Mouse (Mus musculus) urinary bladder, adult 2 months (tissue): ENCODE data around the gene Ttc6. TPM values are rescaled to one million over a fixed set of nuclear protein-coding genes. Genes with fewer than 3 reads are reported as not detected.
A peak's percentile ranks its signal among the peaks of the same experiment; 100 is the strongest.

Source experiments
- DNase-seq: peaks from one replicate; pipeline ENCODE4 v3.0.0; 2022; ENCODE audit warnings: low spot score
- polyA plus RNA-seq: library from polyadenylated mRNA; depleted of rRNA; stranded (reverse); fragments of >200 nt; gene quantifications from 2 replicates; pipeline ENCODE4 v1.2.3, GENCODE M21; 2012

The Ttc6 gene
- polyA plus RNA-seq, 1 experiment = 11.9 TPM

DNA sequence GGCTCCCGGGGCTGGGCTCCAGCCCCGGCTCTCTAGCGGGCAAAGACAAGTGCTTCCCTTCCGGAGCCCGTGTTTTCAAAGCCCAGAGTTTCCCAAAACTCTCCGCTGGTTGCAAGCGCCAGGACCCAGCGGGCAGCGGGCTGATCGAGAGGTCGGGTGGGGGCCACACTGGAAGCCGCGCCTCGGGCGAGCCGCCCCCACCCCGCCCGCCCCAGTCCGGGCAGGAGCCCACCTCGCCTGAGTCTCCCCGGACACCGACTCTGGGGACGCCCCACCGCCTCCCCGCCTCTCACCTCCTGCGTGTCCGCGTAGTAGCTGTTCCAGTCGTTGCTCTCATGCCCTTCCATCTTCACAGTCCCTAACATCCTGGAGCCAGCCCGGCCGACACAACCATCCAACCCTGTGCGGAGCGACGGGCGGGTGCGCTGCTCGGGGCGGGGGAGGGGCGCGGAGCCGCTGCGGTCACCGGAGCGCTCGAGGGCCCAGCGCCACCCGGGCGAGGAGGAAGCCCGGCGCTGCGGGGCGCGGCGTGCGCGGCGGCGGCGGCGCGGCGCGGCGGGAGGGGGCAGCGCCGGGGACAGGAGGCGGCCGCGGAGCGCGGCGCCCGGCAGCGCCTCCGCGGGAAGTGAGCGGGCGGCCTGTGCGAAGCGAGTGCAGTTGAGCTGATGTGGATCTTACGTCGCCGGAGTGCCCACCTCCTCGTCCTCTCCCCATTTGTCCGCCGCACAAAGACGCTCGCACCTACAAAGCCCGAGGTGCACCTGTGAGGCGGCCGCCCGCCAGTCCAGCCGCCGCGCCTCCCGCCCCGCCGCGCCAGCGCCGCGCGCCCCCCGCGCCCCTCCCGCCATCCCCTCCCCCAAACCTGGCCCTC is 18.3 kb upstream of the Ttc6 start:
- DNase-seq = peak; percentile 62

DNA sequence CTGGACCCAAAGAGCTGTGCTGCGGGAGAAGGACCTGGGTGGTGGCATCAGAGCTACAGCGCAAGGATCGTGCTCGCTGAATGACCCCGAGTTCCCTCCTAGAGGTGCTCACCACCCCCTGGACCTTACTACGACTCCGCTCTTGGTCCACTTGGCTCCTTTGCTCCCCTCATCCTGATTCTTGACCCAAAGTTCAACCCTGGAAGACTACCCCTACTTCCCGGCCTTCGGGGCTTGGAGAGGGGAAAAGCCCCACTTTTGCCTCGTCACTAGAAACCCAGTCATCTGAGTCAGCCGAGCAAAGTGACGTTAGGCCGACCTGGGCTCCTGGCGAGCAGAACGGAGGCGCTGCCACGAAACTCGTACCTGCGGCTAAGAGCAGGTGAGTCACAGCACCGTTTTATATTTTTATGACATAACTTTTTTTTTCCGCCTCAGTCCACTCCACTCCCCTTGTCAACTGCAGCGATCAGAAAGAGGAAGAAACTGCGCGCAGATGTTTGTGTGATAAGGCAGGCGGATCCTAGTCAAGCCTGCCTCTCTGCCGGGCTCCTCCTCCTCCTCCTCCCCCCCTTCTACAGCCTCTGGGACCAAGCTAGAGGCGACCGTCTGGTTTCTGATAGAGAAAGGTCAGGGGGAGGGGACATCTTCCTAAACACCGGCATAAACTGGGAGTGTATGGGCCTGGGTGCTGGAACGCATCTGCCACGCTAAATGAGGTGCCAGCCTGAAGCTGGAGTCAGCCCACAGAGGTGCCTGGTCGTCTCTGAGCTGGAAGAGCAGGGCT is 17.3 kb upstream of the Ttc6 start, which contains the start of gene Foxa1:
TSS of gene Foxa1 (minus strand) at position 502 of the 787 bp plus-strand sequence.
- peak; percentile 53 for DNase-seq

DNA sequence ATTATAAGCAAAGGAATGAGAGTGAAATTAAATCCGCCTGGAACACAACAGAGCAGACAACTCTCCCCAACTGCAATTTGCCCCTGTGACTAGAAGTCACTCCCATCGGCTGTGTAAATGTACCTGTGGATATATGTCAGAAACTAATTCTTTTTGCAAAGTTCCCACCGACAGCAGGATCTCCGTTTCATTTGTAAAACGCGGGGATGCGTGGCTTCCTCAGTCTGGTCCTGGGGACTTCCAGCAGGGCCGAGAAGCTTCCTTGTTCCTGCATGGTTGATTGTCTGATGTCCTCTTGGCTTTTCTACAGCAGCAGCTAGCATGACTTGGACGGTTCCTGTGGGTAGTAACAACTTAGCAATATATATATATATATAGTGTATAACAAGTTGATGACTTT is 16.0 kb upstream of the Ttc6 start:
- DNase-seq = no peak

DNA sequence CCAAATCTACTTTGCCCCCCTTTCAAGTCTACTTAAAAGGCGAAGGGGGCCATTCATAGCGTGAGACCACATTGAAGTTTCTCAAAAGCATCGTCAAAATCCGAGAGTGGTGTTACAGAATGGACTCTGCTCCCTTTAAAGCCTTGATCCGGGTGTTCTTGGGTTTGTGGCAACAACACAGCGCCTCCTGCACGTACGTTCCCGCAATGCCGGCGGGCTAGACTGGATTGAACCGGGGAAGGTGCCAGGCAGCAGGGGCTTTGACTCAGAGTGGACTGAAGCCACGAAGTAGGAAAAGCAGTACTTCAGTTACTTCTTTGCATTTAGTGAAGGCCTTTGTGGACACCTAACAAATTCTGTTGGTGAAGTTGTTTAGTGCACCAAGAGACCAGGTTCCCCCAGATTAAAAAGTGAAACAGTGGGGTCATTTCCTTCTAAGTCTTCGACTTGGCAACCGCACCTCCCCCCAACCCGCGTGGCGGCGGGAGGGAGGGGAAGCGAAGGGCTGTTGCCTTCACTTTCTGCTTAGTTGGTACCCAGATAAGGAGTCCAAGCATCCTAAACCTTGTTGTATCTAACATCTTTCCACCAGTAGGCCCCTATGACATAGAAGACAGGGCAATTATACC is 15.4 kb upstream of the Ttc6 start:
- no peak for DNase-seq

DNA sequence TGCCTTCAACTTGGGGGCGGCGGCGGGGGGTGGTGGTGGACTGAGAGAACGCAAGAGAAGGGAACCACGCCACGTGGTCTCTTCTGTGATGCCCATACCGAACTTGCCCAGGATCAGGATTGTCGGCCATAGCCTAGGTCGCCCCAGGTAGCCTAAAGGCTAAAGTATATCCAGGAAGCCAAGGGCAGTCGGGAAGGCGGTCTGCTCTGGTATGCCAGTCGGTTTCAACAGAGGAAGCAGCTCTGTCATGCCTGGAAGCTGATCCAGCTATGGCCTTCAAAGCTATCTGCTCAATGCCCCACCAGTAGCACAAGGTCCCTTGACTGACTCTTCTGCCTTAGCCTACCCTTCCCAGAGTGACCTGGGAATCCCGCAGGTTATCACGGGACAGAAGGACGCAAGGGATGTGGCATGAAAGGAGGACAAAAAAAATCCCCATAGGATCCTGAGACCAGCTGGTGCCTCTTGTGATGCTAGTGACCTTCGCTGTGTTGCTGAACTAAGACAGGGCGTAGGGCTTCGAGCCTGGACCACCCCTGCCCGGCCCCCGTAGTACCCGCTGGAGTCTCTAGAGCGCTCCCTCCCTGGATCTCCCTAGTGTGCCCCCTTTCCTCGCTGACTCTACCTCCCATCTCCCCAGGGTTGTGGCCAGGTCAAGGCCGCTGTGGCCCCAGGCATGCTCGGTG is 14.8 kb upstream of the Ttc6 start:
- DNase-seq = no peak

DNA sequence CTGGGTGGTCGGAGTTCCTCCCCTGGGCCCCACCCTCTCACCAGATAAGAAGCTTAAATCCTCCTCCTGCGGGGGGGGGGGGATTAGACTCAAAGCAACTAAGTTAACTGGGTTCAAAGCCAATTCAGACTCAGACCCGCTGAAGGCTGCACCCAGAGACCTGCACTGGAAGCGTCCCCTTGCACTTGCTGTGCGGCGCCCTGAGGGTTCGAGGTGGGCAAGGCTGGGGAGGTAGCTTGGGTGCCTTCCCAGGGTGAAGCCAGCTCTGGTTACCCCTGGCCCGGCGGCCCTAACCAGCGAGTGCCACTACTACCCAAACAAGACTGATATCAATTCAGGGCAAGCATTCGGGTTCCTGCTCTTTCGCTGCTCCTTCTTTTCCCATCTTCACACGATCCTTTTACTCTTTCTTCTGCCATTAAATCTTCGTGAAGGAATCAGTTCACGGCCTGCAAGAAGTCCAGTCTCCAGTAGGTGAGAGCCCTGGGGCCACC is 14.2 kb upstream of the Ttc6 start:
- DNase-seq = no peak

DNA sequence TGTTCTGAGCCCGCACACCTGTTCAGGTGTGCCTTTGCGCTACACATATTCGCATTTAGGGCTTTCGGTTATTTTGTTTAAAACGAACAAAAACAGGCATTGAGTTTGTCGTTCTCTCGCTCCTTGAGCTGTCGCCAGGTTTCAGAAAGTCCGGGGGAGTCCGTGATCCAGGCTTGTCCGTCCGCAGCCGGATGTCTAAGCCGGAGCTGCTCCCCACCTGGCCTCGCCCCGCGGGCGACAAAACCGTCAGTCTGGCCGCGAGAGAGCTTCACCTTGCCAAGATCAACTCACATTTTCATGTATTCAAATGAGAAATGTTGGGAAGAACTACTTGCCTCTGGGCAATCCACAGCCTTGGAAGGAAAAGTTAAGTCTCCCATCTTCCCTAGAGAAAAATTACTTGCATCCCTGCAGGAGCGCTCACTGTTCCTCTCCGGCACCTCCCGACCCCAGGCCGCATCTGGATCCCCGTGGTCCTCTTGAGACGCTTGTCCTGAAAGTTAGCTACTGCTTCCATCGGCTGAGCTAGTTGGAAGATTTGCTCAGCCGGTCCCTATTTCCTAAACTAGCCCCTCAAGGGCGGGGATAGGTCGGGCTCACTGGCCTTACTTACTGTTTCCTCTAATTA is 13.6 kb upstream of the Ttc6 start:
- no peak for DNase-seq

DNA sequence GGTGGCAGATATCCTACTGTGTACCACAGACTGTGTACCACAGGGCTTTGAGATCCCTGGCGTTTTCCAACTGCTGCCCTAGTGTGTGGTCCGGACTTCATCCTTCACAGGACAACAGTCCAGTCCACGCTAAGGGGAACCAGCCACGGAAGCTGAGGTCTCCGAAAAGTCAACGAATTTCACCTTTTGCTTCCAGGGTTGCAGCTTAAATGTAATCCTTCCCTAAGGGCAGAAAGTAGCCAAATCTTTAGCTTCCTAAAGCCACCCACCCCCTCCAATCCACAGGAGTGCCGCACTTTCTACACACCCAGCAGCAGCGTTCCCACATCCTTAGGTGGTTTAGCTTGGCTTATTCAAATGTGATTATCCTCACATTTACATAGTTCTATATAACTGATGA is 13.0 kb upstream of the Ttc6 start:
- DNase-seq = no peak

DNA sequence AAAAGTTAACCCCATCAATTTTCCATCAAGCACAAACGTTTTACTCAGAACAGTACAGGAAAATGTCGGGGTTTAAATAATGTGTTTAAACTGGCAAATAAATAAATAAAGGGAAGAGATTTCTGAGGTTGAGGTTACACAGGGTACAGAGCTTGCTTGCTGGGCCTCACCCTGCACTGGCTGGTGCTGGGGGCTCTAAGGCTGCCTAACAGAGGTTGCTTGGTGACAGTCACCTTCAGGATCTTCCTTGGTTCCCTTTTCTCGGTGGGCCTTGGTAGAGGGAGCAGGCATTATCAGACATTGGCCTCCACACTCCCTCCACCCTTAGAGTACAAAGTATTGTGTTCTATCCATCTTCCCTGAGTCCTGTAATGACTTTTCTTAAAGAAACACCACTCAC is 11.6 kb upstream of the Ttc6 start:
- DNase-seq = no peak

DNA sequence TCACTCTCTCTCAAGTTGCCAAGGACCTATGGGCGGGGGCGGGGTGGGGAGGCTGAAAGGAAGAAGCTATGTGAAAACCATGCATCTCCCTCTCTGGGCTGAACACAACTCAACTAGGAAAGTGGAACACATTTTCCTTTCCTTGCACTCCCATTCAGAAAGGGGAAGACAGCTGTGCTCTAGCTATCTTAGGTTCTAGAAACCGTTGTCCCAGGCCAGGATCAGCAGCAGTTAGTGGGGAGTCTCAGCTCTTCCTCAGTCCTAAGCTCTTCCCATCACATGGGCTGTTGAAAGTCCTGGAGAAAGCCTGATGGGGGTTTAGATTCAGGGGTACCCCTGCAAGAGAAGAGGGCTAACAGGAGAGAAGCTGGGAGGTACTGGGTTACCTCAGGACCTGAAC is 9.8 kb upstream of the Ttc6 start:
- no peak for DNase-seq

DNA sequence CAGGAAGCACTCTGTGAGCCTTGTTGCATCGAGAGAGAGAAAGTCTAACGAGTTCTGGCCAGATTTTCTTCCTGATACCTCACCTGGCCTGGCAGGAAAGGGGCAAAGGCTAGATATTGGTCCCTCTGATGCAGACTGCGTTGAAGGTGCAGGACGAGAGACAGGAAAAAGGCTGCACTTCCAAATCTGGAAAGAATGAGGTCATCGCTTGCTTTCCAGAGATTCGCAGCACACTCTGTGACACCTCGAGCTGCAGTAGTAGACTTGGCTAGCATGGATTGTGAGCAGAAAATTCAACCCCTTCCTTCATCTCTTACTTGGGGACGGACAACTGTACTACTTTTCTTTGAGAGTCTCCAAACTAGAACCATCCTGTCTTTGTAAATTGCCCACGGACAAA is 7.9 kb downstream of the Ttc6 start:
- no peak for DNase-seq

DNA sequence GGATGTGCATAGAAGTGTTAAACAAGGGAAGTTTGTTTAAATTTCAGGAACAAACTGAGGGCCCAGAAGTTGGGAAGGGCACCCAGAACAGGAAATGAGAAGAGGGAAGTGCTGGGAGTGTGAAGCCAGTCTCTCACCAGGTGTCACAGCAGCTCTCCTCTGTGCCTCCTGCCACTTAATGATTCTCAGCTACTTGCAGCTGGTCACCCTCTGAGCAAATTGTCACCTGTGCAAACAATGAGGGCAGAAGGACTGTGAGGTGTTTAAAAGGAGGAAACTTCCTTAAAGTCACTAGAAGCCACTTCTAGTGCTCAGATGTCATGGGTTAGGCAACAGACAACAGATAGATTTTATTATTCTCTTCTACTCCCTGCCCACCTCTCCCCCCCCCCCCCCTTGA is 8.5 kb downstream of the Ttc6 start:
- DNase-seq = no peak

DNA sequence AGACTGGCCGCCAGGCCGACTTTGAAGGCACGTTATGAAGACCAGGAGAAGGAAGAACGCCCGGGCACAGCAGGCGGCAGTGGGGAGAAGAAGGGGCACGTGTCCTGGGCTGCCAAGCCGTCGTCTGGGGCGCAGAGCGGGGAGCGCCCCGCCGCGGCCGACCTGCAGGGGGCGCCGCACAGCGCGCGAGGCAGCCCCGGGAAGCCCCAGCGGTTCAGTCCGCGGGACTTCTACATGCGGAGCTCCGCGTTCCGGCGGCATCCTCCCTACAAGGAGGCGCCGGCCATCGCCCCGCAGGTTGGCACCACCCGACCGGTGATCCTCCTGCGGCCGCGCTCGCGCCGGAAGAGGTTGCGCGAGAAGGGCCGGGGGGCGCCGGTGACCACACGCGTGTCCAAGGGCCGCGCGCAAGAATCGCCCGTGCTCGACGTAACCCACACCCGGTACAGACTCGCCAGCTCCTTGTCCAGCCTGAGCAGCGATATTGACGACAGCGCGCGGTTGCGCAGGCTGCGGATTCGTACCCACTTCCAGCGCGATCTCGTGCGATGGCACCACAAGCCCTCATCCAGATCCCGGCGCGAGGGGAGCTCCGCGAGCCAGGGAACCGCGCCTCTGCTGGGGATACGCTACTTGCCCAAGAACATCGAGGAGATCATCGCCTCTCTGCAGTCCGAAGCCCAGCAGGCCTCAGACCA is 12.2 kb downstream of the Ttc6 start:
- peak; percentile 68 for DNase-seq

DNA sequence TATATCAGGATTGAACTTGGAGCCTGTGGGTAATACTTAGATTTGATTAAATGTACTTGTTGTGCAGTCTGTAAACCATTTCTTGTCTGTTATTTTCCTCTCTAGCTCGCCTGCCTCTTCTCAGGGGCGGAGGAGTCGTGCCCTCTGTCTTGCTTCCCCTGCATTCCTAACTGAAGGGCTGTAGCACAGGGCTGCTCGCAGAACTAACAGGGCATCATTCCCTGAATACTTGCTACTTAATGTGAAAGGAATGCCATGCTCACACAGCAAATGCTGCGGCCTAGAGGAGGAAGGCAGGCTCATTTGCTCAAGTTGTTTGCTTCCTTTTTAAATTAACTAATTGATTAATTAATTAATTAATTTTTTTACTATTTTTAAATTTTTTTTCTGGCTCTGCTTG is 43.7 kb downstream of the Ttc6 start:
- no peak for DNase-seq

DNA sequence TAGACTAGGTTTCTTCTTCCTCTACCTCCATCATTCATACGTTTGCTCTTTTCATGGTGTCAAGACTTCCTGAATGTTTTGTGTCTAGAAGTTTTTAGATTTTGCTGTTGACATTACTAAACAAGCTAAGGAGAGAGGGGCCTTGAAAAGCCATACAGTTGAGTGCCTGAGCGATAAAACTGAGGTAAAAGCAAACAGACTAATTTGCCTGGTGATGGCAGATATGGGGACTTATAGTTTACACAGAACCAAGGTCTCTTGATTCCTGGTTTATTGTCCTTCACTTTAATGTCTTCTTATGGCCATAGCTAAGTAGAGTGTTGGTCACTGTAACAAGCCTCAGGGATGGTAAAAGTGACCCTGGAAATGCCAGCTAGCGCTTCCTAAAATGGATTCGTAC is 51.2 kb downstream of the Ttc6 start:
- no peak for DNase-seq

DNA sequence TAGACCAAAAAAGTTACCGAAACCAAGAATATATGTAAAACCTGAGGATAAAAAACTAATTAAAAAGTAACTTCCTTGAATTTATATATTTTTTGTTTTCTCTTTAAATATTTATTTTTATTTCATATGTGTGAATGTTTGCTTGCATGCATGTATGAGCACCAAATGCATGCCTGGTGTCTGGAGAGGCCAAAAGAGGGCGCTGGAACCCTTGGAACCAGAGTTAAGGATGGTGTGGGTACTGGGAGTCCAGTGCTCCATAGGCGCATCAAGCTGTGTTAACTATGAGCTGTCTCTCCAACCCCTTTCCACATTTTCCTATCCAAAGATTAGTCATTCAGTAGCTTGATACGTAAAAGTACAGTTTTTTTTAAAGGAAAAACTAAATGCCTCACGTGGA is 58.1 kb downstream of the Ttc6 start:
- no peak for DNase-seq

DNA sequence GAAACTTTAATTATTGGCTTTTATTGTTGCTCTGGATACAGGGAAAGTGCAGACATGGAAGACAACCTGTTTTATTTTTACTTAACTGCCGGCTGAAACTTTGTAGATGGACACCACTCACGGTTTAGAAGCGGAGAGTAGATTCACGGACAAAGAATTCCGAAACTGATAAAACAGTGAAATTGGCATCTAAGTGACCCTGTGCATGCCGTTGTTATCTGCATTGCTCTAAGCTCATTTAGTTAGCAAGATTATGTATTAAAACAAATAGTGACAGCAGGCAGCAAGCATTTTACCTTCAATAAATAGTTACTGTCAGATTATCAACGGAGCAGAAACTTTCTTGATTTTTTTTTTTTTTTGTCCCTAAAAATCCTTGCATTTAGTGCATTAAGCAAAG is 59.4 kb downstream of the Ttc6 start:
- DNase-seq = no peak

DNA sequence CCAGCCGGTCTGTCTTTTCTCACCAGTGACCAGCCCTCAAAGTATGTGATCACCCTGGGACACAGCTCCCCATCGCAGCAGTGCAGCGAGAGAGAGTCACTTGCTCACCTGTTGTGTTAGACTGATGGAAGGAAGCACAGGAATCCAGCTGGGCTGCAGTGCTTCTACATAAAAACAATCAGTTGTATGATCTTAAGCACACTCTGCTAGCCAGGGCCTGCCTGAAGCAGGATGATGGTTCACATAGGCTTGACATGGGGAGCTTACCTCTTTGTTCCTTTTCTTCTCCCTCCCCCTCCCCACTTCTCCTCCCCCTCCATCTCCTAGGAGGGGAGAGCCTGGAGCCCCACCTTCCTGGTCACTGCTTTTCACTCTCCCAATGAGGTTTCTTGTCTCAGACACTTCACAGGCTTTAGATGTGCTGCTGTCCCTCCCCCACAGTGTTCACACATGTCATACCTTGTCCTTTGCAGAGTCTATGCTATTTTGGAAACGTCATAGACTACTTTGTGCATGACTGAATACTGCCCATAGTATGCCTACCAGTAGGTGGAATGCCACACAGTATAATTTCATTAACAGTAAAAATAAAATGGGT is 60.2 kb downstream of the Ttc6 start:
- DNase-seq = peak; percentile 29

DNA sequence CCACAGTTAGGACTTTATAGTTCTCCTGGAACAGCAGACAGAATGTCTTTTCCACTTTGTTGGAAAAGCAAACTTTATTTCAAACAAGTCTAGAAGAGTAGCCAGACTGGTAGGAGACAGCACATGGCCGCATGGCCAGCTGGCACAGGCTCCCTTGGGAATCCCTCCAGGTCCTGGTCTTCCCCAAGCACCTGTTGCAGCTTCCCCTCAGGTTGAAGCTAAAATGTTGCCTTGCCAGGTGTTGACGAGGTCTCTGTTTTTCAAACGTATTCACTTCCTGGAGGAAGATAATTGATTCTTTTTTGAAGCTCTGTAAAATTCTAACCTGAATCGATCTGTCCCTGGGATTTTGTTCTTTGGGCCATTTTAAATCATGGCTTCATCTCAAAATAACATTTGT is 86.1 kb downstream of the Ttc6 start:
- DNase-seq = no peak

DNA sequence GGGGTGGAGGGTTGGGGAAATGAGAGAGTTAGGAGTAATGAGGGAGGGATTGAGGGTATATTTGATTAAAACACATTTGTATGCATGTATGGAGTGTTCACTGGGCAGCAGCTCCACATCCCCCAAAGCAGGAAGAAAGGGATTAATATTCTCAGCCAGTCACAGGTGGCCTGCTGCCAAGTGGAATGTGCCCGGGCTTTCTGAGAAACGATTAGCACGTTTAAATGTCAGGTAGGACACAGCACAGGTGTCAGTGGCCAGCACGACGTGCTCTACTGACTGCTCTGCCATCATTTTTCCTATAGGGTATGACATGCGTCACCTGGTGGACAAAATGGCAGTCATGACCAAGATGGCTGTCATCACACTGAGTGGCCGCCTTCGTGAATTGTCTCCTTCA is 86.8 kb downstream of the Ttc6 start:
- no peak for DNase-seq
